Mouse (Mus musculus) CH12.LX (cell line): ENCODE data around the gene Slc26a9. TPM values are rescaled to one million over a fixed set of nuclear protein-coding genes. Genes with fewer than 3 reads are reported as not detected.

Experiments used
- DNase-seq: peaks from one replicate; pipeline ENCODE4 v3.0.0-alpha.2; 2013; ENCODE audit errors: extremely low read depth
- H3K27ac ChIP-seq: 2 replicates; pipeline ENCODE4 v1.5.1; 2012; ENCODE audit warnings: low read depth, mild to moderate bottlenecking, control low read depth, moderate library complexity; ENCODE audit not compliant: insufficient read depth
- H3K27me3 ChIP-seq: replicated peaks from 2 replicates; pipeline ENCODE3; 2012; ENCODE audit warnings: inconsistent platforms
- H3K36me3 ChIP-seq, 2 experiments: replicated peaks in 1 of 2; 2 replicates each; pipeline versions ENCODE3 to v1.6.1; 2012; ENCODE audit warnings: inconsistent platforms in 1 of 2, low read length in 1 of 2, mild to moderate bottlenecking in 1 of 2, mixed read lengths in 1 of 2, moderate library complexity in 1 of 2; ENCODE audit not compliant: control insufficient read depth in 1 of 2, insufficient read depth in 1 of 2
- H3K4me1 ChIP-seq, 2 experiments: 2 replicates each; pipeline ENCODE4 v1.6.1; 2012; ENCODE audit warnings: inconsistent platforms in 1 of 2, moderate library complexity in 1 of 2; ENCODE audit not compliant: insufficient read depth in 2 of 2, control insufficient read depth in 1 of 2
- H3K4me2 ChIP-seq: 2 replicates; pipeline ENCODE4 v1.6.1; 2012; ENCODE audit warnings: low read depth, mild to moderate bottlenecking, control low read depth; ENCODE audit not compliant: poor library complexity, insufficient read depth, severe bottlenecking
- H3K4me3 ChIP-seq, 3 experiments: fragments of 150-350 bp in 1 of 3; sonication (generic) in 1 of 3; replicated peaks in 1 of 3; 2 replicates each; pipeline versions ENCODE3 to v1.5.1; 2011 to 2012; ENCODE audit warnings: low read depth in 2 of 3, low read length in 2 of 3, mild to moderate bottlenecking in 2 of 3, moderate library complexity in 2 of 3, control low read depth in 1 of 3, improper control_type of control experiment in 1 of 3, inconsistent platforms in 1 of 3, mixed read lengths in 1 of 3; ENCODE audit not compliant: poor library complexity in 1 of 3
- H3K79me2 ChIP-seq: replicated peaks from 2 replicates; pipeline ENCODE4 v1.6.1; 2012; ENCODE audit warnings: mild to moderate bottlenecking, moderate library complexity; ENCODE audit not compliant: control insufficient read depth, poor library complexity, insufficient read depth, severe bottlenecking; ENCODE audit errors: extremely low read depth
- H3K9ac ChIP-seq: 2 replicates; pipeline ENCODE4 v1.6.1; 2012; ENCODE audit warnings: low read depth, mild to moderate bottlenecking, control low read depth, moderate library complexity; ENCODE audit not compliant: insufficient read depth
- H3K9me3 ChIP-seq: replicated peaks from 2 replicates; pipeline ENCODE3; 2012; ENCODE audit warnings: low read length, inconsistent platforms, mixed read lengths
- CTCF ChIP-seq, 2 experiments: IDR thresholded peaks in 1 of 2; conservative IDR thresholded peaks in 1 of 2; 2 replicates each; pipeline ENCODE4 v1.5.1; 2011 to 2012; ENCODE audit warnings: low read depth in 2 of 2, low read length in 2 of 2, improper control_type of control experiment in 1 of 2, inconsistent platforms in 1 of 2, mild to moderate bottlenecking in 1 of 2, moderate library complexity in 1 of 2
- ELF1 ChIP-seq: IDR thresholded peaks from 2 replicates; pipeline ENCODE4 v1.6.1; 2014; ENCODE audit warnings: low read depth, mild to moderate bottlenecking, inconsistent platforms, low read length, improper control_type of control experiment
- EP300 ChIP-seq: IDR thresholded peaks from 2 replicates; pipeline ENCODE4 v1.6.1; 2011; ENCODE audit warnings: low read length, improper control_type of control experiment
- HCFC1 ChIP-seq: IDR thresholded peaks from 2 replicates; pipeline ENCODE4 v1.6.1; 2012; ENCODE audit warnings: low read depth, mild to moderate bottlenecking, inconsistent platforms, low read length, improper control_type of control experiment
- JUND ChIP-seq: conservative IDR thresholded peaks from 2 replicates; pipeline ENCODE4 v1.6.1; 2011; ENCODE audit warnings: low read depth, low read length, improper control_type of control experiment
- MAFK ChIP-seq: IDR thresholded peaks from 2 replicates; pipeline ENCODE4 v1.6.1; 2011; ENCODE audit warnings: low read length, improper control_type of control experiment; ENCODE audit not compliant: insufficient replicate concordance
- MAZ ChIP-seq: IDR thresholded peaks from 2 replicates; pipeline ENCODE4 v1.6.1; 2012; ENCODE audit warnings: low read depth, mild to moderate bottlenecking, inconsistent platforms, low read length, improper control_type of control experiment, moderate library complexity
- MEF2A ChIP-seq: IDR thresholded peaks from 2 replicates; pipeline ENCODE4 v1.6.1; 2014; ENCODE audit warnings: low read depth, mild to moderate bottlenecking, inconsistent platforms, low read length, improper control_type of control experiment, borderline replicate concordance
- MXI1 ChIP-seq: IDR thresholded peaks from 2 replicates; pipeline ENCODE4 v1.6.1; 2011; ENCODE audit warnings: mild to moderate bottlenecking, low read depth, low read length, improper control_type of control experiment
- MYC ChIP-seq: IDR thresholded peaks from 2 replicates; pipeline ENCODE4 v1.6.1; 2011; ENCODE audit warnings: low read depth, mild to moderate bottlenecking, improper control_type of control experiment, low read length
- NRF1 ChIP-seq: IDR thresholded peaks from 2 replicates; pipeline ENCODE4 v1.6.1; 2014; ENCODE audit warnings: low read depth, mild to moderate bottlenecking, inconsistent platforms, low read length, improper control_type of control experiment, moderate library complexity
- PAX5 ChIP-seq: IDR thresholded peaks from 2 replicates; pipeline ENCODE4 v1.6.1; 2012; ENCODE audit warnings: low read length, inconsistent platforms, mixed read lengths
- POLR2AphosphoS2 ChIP-seq: IDR thresholded peaks from 2 replicates; pipeline ENCODE4 v1.6.1; 2011; ENCODE audit warnings: low read depth, low read length, improper control_type of control experiment
- RAD21 ChIP-seq: IDR thresholded peaks from 2 replicates; pipeline ENCODE4 v1.6.1; 2011; ENCODE audit warnings: low read depth, mild to moderate bottlenecking, low read length, improper control_type of control experiment, moderate library complexity
- TBP ChIP-seq: conservative IDR thresholded peaks from 2 replicates; pipeline ENCODE4 v1.6.1; 2011; ENCODE audit warnings: low read depth, low read length, improper control_type of control experiment
- TCF12 ChIP-seq: IDR thresholded peaks from 2 replicates; pipeline ENCODE4 v1.6.1; 2014; ENCODE audit warnings: low read depth, mild to moderate bottlenecking, inconsistent platforms, low read length, improper control_type of control experiment
- USF2 ChIP-seq: conservative IDR thresholded peaks from 2 replicates; pipeline ENCODE4 v1.6.1; 2011; ENCODE audit warnings: low read depth, low read length, improper control_type of control experiment
- ZC3H11A ChIP-seq: IDR thresholded peaks from 2 replicates; pipeline ENCODE4 v1.6.1; 2012; ENCODE audit warnings: low read depth, mild to moderate bottlenecking, inconsistent platforms, low read length, improper control_type of control experiment
- ZMIZ1 ChIP-seq: IDR thresholded peaks from 2 replicates; pipeline ENCODE4 v1.6.1; 2012; ENCODE audit warnings: low read depth, mild to moderate bottlenecking, inconsistent platforms, low read length, improper control_type of control experiment
- ZNF384 ChIP-seq: IDR thresholded peaks from 2 replicates; pipeline ENCODE4 v1.6.1; 2012; ENCODE audit warnings: low read depth, low read length, improper control_type of control experiment, inconsistent platforms
- dilution Hi-C: fragments of 300-500 bp; cut with MboI; formaldehyde crosslinking; loops from 2 replicates; pipeline ENCODE4 v1.14.3; 2020; ENCODE audit warnings: low sequenced_read_pairs; ENCODE audit not compliant: extremely low pct_unique_long_range_greater_than_20kb, extremely low pct_ligation_motif_present
- in situ Hi-C: fragments of 300-500 bp; cut with MboI; formaldehyde crosslinking; loops from 3 replicates; pipeline ENCODE4 v1.14.3; 2019; ENCODE audit warnings: low sequenced_read_pairs, low pct_ligation_motif_present, low pct_unique_long_range_greater_than_20kb, mixed read lengths
- polyA plus RNA-seq: library from polyadenylated mRNA; unstranded; fragments of >175 nt; gene quantifications from 2 replicates; pipeline ENCODE4 v1.2.1, GENCODE M21; 2012; ENCODE audit warnings: low read depth; ENCODE audit not compliant: insufficient read length
- total RNA-seq, 2 experiments: library from RNA; depleted of rRNA; stranded (reverse); fragments of 300-350 nt in 1 of 2; fragments of >200 nt in 1 of 2; gene quantifications; 2 replicates each; pipeline ENCODE4 v1.2.3; 2012 to 2014

The Slc26a9 gene
- total and polyA plus RNA-seq, 3 experiments, result 0.31 TPM; not detected in 2

GRCm38 (mm10) chr1:131739481-131740160 lies 4.2 kb upstream of the Slc26a9 start:
- no peaks in the 10 kb centered on the region for H3K36me3 ChIP-seq
- peaks cover 3% of the 10 kb centered on the region for H3K27me3 ChIP-seq
- H3K4me3 ChIP-seq, result no peak overlapping the region
- TF ChIP-seq ZNF384, result no peak
- no peak for TF ChIP-seq JUND
- TF ChIP-seq ELF1, result no peak
- no peak for TF ChIP-seq HCFC1
- no peak for TF ChIP-seq MAZ
- TF ChIP-seq ZC3H11A, result no peak
- no peak for TF ChIP-seq TCF12
- no peak for TF ChIP-seq MAFK
- no peak for TF ChIP-seq MYC
- no peak for TF ChIP-seq MEF2A
- no peak for TF ChIP-seq MXI1
- H3K79me2 ChIP-seq, result no peaks in the 10 kb centered on the region
- H3K27ac ChIP-seq, result no peak overlapping the region
- H3K4me1 ChIP-seq, result peaks cover 2 to 46% of the 10 kb centered on the region in 2 experiments; a peak in 3 of 4 replicates
- DNase-seq, result no peak
- dilution Hi-C loops (no loop called here), in situ Hi-C loops (no loop called here)
- H3K4me2 ChIP-seq, result no peak overlapping the region
- H3K9me3 ChIP-seq, result no peaks in the 10 kb centered on the region
- no peak overlapping the region for H3K9ac ChIP-seq

GRCm38 (mm10) chr1:131745391-131745790 lies 1.6 kb downstream of the Slc26a9 start:
- dilution Hi-C loops, result no loop called here
- DNase-seq, result no peak
- Histone ChIP-seq H3K36me3 (no peaks in the 10 kb centered on the region), H3K79me2 (no peaks in the 10 kb centered on the region), H3K4me1 (peaks cover 3 to 48% of the 10 kb centered on the region in 2 experiments), H3K27ac (no peak overlapping the region), H3K9me3 (no peaks in the 10 kb centered on the region), H3K27me3 (peaks cover 3% of the 10 kb centered on the region), H3K4me3 (no peak overlapping the region), H3K9ac (no peak overlapping the region), H3K4me2 (no peak overlapping the region)
- in situ Hi-C loops, result loop anchor here (5.0 kb wide), 1 partner anchor 83 kb away; no protein-coding TSS in a partner anchor
- TF ChIP-seq TCF12, result no peak
- TF ChIP-seq TBP, result no peak
- TF ChIP-seq, all 38 proteins: peak for 0

GRCm38 (mm10) chr1:131747761-131748160 lies 3.9 kb downstream of the Slc26a9 start:
- H3K36me3 ChIP-seq, result no peaks in the 10 kb centered on the region
- no peaks in the 10 kb centered on the region for H3K27me3 ChIP-seq
- no peak for TF ChIP-seq EP300
- TF ChIP-seq POLR2AphosphoS2, result no peak
- TF ChIP-seq RAD21, result no peak
- TF ChIP-seq ZMIZ1, result no peak
- TF ChIP-seq NRF1, result no peak
- TF ChIP-seq PAX5, result no peak
- no peak for TF ChIP-seq USF2
- TF ChIP-seq CTCF (conservative IDR thresholded peaks at IDR 0.05 in 1 of 2, IDR thresholded peaks at IDR 0.05 in 1 of 2; ENCODE audit: low read depth in 2 of 2, low read length in 2 of 2), result no peak
- no peaks in the 10 kb centered on the region for H3K79me2 ChIP-seq
- H3K27ac ChIP-seq, result no peak overlapping the region
- H3K4me2 ChIP-seq, result no peak overlapping the region
- no peak overlapping the region for H3K9ac ChIP-seq
- no peak overlapping the region for H3K4me3 ChIP-seq
- dilution Hi-C loops (no loop called here), in situ Hi-C loops (loop anchor here (5.0 kb wide), 1 partner anchor 85 kb away; no protein-coding TSS in a partner anchor)
- no peaks in the 10 kb centered on the region for H3K9me3 ChIP-seq
- DNase-seq, result no peak
- H3K4me1 ChIP-seq, result peaks cover 3 to 60% of the 10 kb centered on the region in 2 experiments
